Mouse (Mus musculus) lung, embryonic 14.5 days (tissue): ENCODE results near the gene Dclk2. TPM values are rescaled to one million over a fixed set of nuclear protein-coding genes. Genes with fewer than 3 reads are reported as not detected.

Experiments
- ATAC-seq: fragments of 200-750 bp; cut with Nextera tagmentation; 2 replicates; pipeline ENCODE4 v1.8.0; 2017; ENCODE audit warnings: mild to moderate bottlenecking, moderate TSS enrichment, moderate library complexity; ENCODE audit not compliant: insufficient read depth
- DNase-seq: peaks from one replicate; pipeline ENCODE4 v3.0.0-alpha.2; 2015
- H3K27ac ChIP-seq: fragments of 300-500 bp; sonication (generic); 2 replicates; pipeline ENCODE4 v1.5.1; 2014; ENCODE audit warnings: low read depth, mild to moderate bottlenecking, moderate library complexity
- H3K27me3 ChIP-seq: fragments of 300-500 bp; sonication (generic); 2 replicates; pipeline ENCODE4 v1.6.1; 2014; ENCODE audit warnings: low read length, control low read depth; ENCODE audit not compliant: insufficient read depth
- H3K36me3 ChIP-seq: fragments of 300-500 bp; sonication (generic); 2 replicates; pipeline ENCODE4 v1.6.1; 2014; ENCODE audit warnings: control low read depth; ENCODE audit not compliant: insufficient read depth
- H3K4me1 ChIP-seq: fragments of 300-500 bp; sonication (generic); 2 replicates; pipeline ENCODE4 v1.6.1; 2014; ENCODE audit warnings: antibody characterized with exemption, control low read depth; ENCODE audit not compliant: insufficient read depth
- H3K4me2 ChIP-seq: fragments of 300-500 bp; sonication (generic); 2 replicates; pipeline ENCODE4 v1.6.1; 2014; ENCODE audit warnings: mild to moderate bottlenecking
- H3K4me3 ChIP-seq: fragments of 300-500 bp; sonication (generic); 2 replicates; pipeline ENCODE4 v1.5.1; 2014; ENCODE audit warnings: low read depth, low read length
- H3K9ac ChIP-seq: fragments of 300-500 bp; sonication (generic); 2 replicates; pipeline ENCODE4 v1.6.1; 2014
- H3K9me3 ChIP-seq: fragments of 300-500 bp; sonication (generic); 2 replicates; pipeline ENCODE4 v1.6.1; 2016; ENCODE audit warnings: low read depth, low read length, control low read depth
- CTCF ChIP-seq: IDR thresholded peaks from 2 replicates; pipeline ENCODE4 v1.5.1; 2016; ENCODE audit warnings: antibody characterized with exemption, low read depth
- WGBS: fragments of 180-500 bp; shearing (Covaris S2); extraction: QIAGEN DNeasy Blood & Tissue Kit; methylation state at CpG from one replicate; pipeline ENCODE4 v1.1.7; 2014; 5-methylcytosine and 5-hydroxymethylcytosine counted together
- polyA plus RNA-seq: library from polyadenylated mRNA; unstranded; fragments of >200 nt; fragmentation: Nextera tagmentation; extraction: Ambion mirVana; gene quantifications from 2 replicates; pipeline ENCODE4 v1.2.1, GENCODE M21; 2014

The Dclk2 gene
- polyA plus RNA-seq, 1 experiment from 2014 or later: 8.2 TPM

DNA sequence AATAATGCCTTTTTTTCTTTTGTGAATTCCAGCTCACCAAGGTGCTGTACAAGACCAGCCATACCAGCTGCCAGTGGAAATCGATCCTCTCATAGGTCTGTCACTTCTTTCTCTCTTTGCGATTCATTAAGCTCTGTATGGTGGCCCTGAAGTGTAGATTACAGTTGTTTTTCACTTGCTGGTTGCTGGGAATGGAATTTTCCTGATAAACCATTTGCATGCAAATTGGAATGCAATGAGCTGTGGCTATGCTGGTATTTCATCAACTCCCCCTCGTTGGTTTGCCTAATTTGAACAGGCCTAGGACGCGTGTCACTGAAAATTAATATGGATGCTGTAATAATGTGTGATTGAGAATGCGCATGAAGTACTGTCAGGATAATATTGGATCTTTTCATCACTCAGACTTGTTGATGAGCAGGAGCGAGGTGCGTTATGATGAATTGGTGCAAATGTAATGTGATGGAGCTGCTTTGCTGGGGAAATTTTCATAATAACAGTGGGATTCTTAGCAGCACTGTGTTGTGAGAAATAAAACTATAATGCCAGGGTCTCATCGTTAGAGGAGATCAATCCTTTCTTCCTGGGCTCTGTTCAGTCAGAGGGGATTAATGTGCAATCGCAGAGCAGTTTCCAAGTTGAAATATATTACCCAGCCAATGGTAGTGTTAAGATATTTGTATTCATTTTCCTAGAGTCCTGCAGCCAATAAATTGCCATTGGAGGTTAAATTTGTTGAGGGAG lies 174.7 kb downstream of the Dclk2 start:
- Histone ChIP-seq H3K27ac (no peak overlapping the region), H3K27me3 (no peaks in the 10 kb centered on the region), H3K4me1 (no peaks in the 10 kb centered on the region), H3K36me3 (no peaks in the 10 kb centered on the region), H3K9ac (no peak overlapping the region), H3K4me2 (no peak overlapping the region), H3K4me3 (no peak overlapping the region), H3K9me3 (no peaks in the 10 kb centered on the region)
- DNase-seq (no peak), ATAC-seq (no peak)
- no peak for TF ChIP-seq CTCF
- WGBS: 72% methylated on average over 10 of the region's 10 CpGs

DNA sequence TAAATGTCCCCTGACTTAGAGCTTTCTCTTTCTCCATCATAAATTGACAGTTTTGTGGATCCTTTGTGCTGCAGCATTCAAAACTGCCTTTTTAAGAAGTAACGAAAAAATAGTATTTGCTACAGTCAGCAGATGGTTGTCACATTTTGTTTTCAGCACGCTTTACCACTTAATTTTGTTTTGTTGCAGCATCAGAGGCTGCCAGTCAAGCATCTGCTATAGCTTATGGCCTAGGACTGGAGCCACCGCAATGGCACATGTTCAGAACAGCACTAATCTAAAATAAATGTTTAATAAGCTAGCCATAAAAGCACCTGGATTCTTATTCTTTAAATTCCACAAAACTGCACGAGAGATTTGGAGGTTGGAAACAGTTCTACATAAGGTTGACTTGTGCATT lies 175.3 kb downstream of the Dclk2 start:
- WGBS: 81% methylated on average over 4 of the region's 4 CpGs
- Histone ChIP-seq H3K27me3 (no peaks in the 10 kb centered on the region), H3K27ac (no peak overlapping the region), H3K9me3 (no peaks in the 10 kb centered on the region), H3K4me2 (no peak overlapping the region), H3K4me1 (no peaks in the 10 kb centered on the region), H3K4me3 (no peak overlapping the region), H3K9ac (no peak overlapping the region), H3K36me3 (no peaks in the 10 kb centered on the region)
- TF ChIP-seq CTCF: no peak
- no peak for DNase-seq
- no peak for ATAC-seq

GRCm38 (mm10) chr3:86739745-86740144 lies 180.9 kb downstream of the Dclk2 start:
- H3K4me1 ChIP-seq: no peaks in the 10 kb centered on the region
- no peak for TF ChIP-seq CTCF

DNA sequence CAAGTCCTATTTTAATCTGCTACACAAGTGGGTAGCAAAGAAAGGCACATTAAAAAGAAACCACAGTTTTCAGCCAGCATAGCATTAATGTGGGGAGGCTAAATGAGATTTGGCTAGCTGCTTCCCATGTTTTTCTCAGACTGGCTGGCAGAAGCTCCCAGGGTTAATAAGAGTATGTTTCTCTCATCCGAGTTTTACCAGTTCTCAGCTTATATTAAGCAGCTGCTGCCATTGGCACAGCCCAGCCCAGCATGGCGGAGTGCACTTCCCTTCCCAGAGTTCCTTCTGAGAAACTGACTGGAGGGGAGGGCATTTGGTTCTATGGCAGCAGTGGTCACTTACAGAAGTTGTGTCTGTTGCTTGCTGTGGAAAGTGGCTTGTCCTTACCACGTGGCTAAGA lies 181.8 kb downstream of the Dclk2 start:
- WGBS: 63% methylated on average over 3 of the region's 3 CpGs
- Histone ChIP-seq H3K4me3 (no peak overlapping the region), H3K27ac (no peak overlapping the region), H3K9me3 (no peaks in the 10 kb centered on the region), H3K9ac (no peak overlapping the region), H3K4me2 (no peak overlapping the region), H3K36me3 (no peaks in the 10 kb centered on the region), H3K27me3 (no peaks in the 10 kb centered on the region), H3K4me1 (no peaks in the 10 kb centered on the region)
- DNase-seq (no peak), ATAC-seq (no peak)
- TF ChIP-seq CTCF: no peak

More at GRCm38 (mm10) chr3:86739745-86740144, 180.9 kb downstream of the Dclk2 start:
- no peak overlapping the region for H3K27ac ChIP-seq
- DNase-seq (no peak), ATAC-seq (no peak)
- H3K9me3 ChIP-seq: no peaks in the 10 kb centered on the region
- no peak overlapping the region for H3K4me3 ChIP-seq
- WGBS: 89% methylated on average over 4 of the region's 4 CpGs
- no peaks in the 10 kb centered on the region for H3K27me3 ChIP-seq
- H3K9ac ChIP-seq: no peak overlapping the region
- no peaks in the 10 kb centered on the region for H3K36me3 ChIP-seq
- no peak overlapping the region for H3K4me2 ChIP-seq

Other genes with a start within 250 kb of the Dclk2 start
- 31.9 and 35.3 TPM in 2 replicates for gene Cd1d1, start 78.6 kb upstream of the Dclk2 start, polyA plus RNA-seq